Mouse (Mus musculus) liver, embryonic 14.5 days (tissue): Measurements from ENCODE around the gene Tsr3. TPM values are rescaled to one million over a fixed set of nuclear protein-coding genes. Genes with fewer than 3 reads are reported as not detected.
A peak's percentile ranks its signal among the peaks of the same experiment; 100 is the strongest.
"Not testable (repeated sequence)": the region's sequence is repeated elsewhere in the genome, so short reads cannot be mapped to it uniquely, and the experiment has no call there.

Experiments
- ATAC-seq: fragments of 200-750 bp; cut with Nextera tagmentation; 2 replicates; pipeline ENCODE4 v1.8.0; 2017; ENCODE audit warnings: moderate number of reproducible peaks, mild to moderate bottlenecking, moderate library complexity; ENCODE audit not compliant: insufficient read depth
- DNase-seq, 3 experiments: peaks; one replicate each; pipeline ENCODE4 v3.0.0-alpha.2; 2012 to 2013; ENCODE audit warnings: low read depth in 3 of 3, low spot score in 3 of 3
- H3K27ac ChIP-seq: fragments of 300-500 bp; sonication (generic); 2 replicates; pipeline ENCODE4 v1.5.1; 2014; ENCODE audit warnings: moderate library complexity, mild to moderate bottlenecking, control low read depth, inconsistent platforms
- H3K27me3 ChIP-seq: fragments of 300-500 bp; sonication (generic); 2 replicates; pipeline ENCODE4 v1.6.1; 2014; ENCODE audit warnings: mild to moderate bottlenecking, low read length, moderate library complexity; ENCODE audit not compliant: control insufficient read depth, insufficient read depth
- H3K36me3 ChIP-seq: fragments of 300-500 bp; sonication (generic); replicated peaks from 2 replicates; pipeline ENCODE4 v1.6.1; 2014; ENCODE audit warnings: low read depth; ENCODE audit not compliant: control insufficient read depth, insufficient read depth
- H3K4me1 ChIP-seq, 2 experiments: fragments of 200-500 bp in 1 of 2; fragments of 300-500 bp in 1 of 2; sonication (generic) in 1 of 2; replicated peaks; 2 replicates each; pipeline ENCODE4 v1.6.1; 2012 to 2014; ENCODE audit warnings: antibody characterized with exemption in 1 of 2, inconsistent platforms in 1 of 2, low read length in 1 of 2; ENCODE audit not compliant: control insufficient read depth in 2 of 2, insufficient read depth in 2 of 2
- H3K4me2 ChIP-seq: fragments of 300-500 bp; sonication (generic); 2 replicates; pipeline ENCODE4 v1.6.1; 2014; ENCODE audit warnings: low read depth, mild to moderate bottlenecking, control low read depth, moderate library complexity
- H3K4me3 ChIP-seq, 2 experiments: fragments of 200-500 bp in 1 of 2; fragments of 300-500 bp in 1 of 2; sonication (generic) in 1 of 2; 2 replicates each; pipeline ENCODE4 v1.5.1; 2012 to 2014; ENCODE audit warnings: low read depth in 2 of 2, low read length in 2 of 2, mild to moderate bottlenecking in 2 of 2, control low read depth in 1 of 2, inconsistent platforms in 1 of 2, moderate library complexity in 1 of 2; ENCODE audit not compliant: insufficient read depth in 1 of 2
- H3K9ac ChIP-seq: fragments of 300-500 bp; sonication (generic); replicated peaks from 2 replicates; pipeline ENCODE4 v1.6.1; 2014; ENCODE audit warnings: mild to moderate bottlenecking, control low read depth, moderate library complexity
- H3K9me3 ChIP-seq: fragments of 300-500 bp; sonication (generic); 2 replicates; pipeline ENCODE4 v1.6.1; 2016; ENCODE audit warnings: low read length, mixed read lengths; ENCODE audit not compliant: control insufficient read depth
- CTCF ChIP-seq: IDR thresholded peaks from 2 replicates; pipeline ENCODE4 v1.5.1; 2016; ENCODE audit warnings: antibody characterized with exemption, low read depth, control low read depth
- EP300 ChIP-seq: IDR thresholded peaks from 2 replicates; pipeline ENCODE4 v1.6.1; 2016; ENCODE audit warnings: antibody characterized with exemption, low read depth
- WGBS: fragments of 180-500 bp; shearing (Covaris S2); extraction: QIAGEN DNeasy Blood & Tissue Kit; methylation state at CpG from one replicate; pipeline ENCODE4 v1.1.7; 2014; ENCODE audit not compliant: insufficient replicate concordance; 5-methylcytosine and 5-hydroxymethylcytosine counted together
- polyA plus RNA-seq, 2 experiments: library from polyadenylated mRNA; depleted of rRNA in 1 of 2; stranded (reverse) in 1 of 2; unstranded in 1 of 2; fragments of >200 nt; fragmentation: Nextera tagmentation in 1 of 2; extraction: Ambion mirVana in 1 of 2; gene quantifications; 2 replicates each; pipeline versions ENCODE4 v1.2.1 to v1.2.3; 2012 to 2014

Gene Tsr3
- polyA plus RNA-seq, 2 experiments, result 13.0 to 17.4 TPM

DNA sequence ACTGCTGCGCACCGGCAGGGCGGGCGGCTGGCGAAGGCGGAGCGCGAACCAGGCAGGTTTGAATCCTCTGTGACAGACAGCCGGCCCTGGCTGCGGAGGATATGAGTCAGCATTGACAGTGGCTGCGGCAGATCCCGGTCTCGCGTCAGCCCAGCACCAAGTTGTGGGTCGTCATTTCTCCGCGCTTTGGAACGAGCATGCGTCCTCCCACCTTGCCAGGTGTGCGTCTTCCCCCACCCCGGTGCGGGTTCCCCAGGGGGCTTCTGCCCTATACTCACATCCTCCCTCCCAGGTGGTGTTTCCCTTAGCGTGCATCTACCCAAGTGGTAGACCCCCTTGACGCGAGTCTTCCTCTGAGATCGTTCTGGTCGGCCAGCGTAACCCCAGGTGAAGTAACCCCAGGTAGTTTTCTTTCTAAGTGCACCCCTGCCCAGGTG, 17.4 kb upstream of the Tsr3 start:
- peak; percentile 6; the same call in 1 of the 2 replicates for TF ChIP-seq EP300
- ATAC-seq (peak; percentile 71), DNase-seq (peak in 1 of 3 experiments; percentile 23)
- Histone ChIP-seq H3K4me1 (peaks cover 45 to 54% of the 10 kb centered on the region in 2 experiments), H3K4me3 (peak overlapping the region; percentile 97 to 98), H3K27ac (peak overlapping the region; percentile 99), H3K9ac (peak overlapping the region; percentile 99), H3K4me2 (peak overlapping the region; percentile 82)
- H3K36me3 ChIP-seq, H3K9me3 ChIP-seq, H3K27me3 ChIP-seq: not testable (repeated sequence)
- 3% methylated on average over 15 of the region's 28 CpGs for WGBS

DNA sequence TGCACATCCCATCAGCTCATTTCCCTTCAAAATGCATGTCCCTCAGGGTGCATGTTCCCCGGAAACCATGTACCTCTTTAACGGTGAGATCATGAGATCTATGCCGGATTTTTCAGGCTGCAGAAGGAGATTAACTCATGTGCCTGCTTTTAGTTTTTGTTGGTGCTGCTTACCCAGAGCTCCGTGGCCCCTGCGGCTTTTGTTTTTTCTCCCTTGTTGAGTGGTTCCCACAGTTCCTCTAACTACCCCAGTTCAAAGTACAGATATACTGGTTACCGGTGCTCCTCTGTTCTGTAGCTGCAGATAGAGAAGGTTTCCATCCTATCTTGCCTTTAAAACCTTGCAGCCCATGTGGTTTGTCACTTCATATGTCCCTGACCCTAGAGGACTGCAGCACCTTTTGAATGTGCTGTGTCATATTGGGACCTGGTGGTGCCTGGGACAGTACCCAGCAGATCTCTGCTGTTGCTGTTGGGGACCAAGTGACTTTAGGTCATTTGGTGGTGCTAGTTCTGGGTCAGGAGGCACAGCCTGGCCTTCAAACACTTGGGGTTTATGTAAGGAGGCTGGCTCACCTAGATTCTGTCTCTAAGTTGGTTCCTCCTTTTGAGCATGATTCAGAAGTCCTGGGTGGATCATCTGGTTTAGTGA, 16.9 kb upstream of the Tsr3 start:
- peak; percentile 47 to 72 (median 56) for DNase-seq

DNA sequence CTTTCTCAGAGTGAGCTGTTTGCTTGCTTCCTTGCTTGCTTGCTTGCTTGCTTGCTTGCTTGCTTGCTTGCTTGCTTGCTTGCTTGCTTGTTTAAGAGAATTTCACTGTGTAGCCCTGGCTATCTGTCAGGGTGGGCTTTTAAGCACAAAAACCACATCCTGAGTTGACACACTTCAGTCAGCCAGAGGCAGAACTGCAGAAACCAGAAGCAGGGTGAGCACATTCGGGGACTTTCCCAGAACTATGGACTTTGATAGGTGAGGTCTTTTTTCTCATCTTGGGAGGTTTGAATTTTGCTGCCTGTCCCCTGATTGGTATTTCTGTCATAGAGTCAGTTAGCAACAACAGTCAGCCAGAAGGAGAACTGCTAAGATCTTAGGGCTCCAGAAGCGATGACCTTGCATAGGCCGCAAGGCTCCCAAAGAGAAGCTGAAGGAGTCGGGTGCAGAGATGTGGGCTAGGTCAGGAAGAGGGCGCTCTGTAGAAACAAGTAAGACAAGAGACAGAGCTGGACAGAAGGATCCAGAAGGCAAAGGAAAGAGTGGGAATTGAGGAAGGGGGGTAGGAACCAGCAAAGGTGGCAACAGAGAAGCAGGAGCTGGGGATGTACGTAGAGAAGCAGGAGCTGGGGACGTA, 15.3 kb upstream of the Tsr3 start:
- Histone ChIP-seq H3K9ac (peak overlapping the region; percentile 99), H3K4me1 (peaks cover 45 to 59% of the 10 kb centered on the region in 2 experiments), H3K36me3 (peaks cover 15% of the 10 kb centered on the region), H3K27me3 (no peaks in the 10 kb centered on the region), H3K4me3 (peak overlapping the region; percentile 97 to 98), H3K4me2 (peak overlapping the region; percentile 82), H3K27ac (peak overlapping the region; percentile 99), H3K9me3 (no peaks in the 10 kb centered on the region)
- 52% methylated on average over 7 of the region's 7 CpGs for WGBS
- TF ChIP-seq EP300, result no peak
- 0 out of 2 replicates have a peak, but pooled peaks have one; percentile 40 for TF ChIP-seq CTCF
- peak in 1 of 3 experiments; percentile 38 for DNase-seq
- no peak for ATAC-seq

More for the DNA sequence above, 16.9 kb upstream of the Tsr3 start:
- peak; percentile 64 for TF ChIP-seq EP300
- TF ChIP-seq CTCF, result 0 out of 2 replicates have a peak, but pooled peaks have one; percentile 7
- Histone ChIP-seq H3K4me1 (peaks cover 45 to 57% of the 10 kb centered on the region in 2 experiments), H3K4me3 (peak overlapping the region; percentile 97 to 98), H3K27me3 (no peaks in the 10 kb centered on the region), H3K4me2 (peak overlapping the region; percentile 82), H3K36me3 (peaks cover 6% of the 10 kb centered on the region), H3K9ac (peak overlapping the region; percentile 99), H3K9me3 (no peaks in the 10 kb centered on the region), H3K27ac (peak overlapping the region; percentile 99)
- ATAC-seq, result peak; percentile 59
- WGBS, result 3% methylated on average over 6 of the region's 6 CpGs

- TF ChIP-seq CTCF, result no peak
- peak; percentile 84 for TF ChIP-seq EP300
- Histone ChIP-seq H3K27ac (peak overlapping the region; percentile 99), H3K9ac (peak overlapping the region; percentile 99), H3K4me2 (peak overlapping the region; percentile 82), H3K4me1 (peaks cover 45 to 57% of the 10 kb centered on the region in 2 experiments), H3K27me3 (no peaks in the 10 kb centered on the region), H3K9me3 (no peaks in the 10 kb centered on the region), H3K4me3 (peak overlapping the region; percentile 97 to 98), H3K36me3 (peaks cover 23% of the 10 kb centered on the region)
- WGBS, result 19% methylated on average over 4 of the region's 4 CpGs
- DNase-seq (peak; percentile 68 to 78 (median 71)), ATAC-seq (peak; percentile 66)
These were observed 14.3 kb upstream of the Tsr3 start for GRCm38 (mm10) chr17:25225659-25226058.

DNA sequence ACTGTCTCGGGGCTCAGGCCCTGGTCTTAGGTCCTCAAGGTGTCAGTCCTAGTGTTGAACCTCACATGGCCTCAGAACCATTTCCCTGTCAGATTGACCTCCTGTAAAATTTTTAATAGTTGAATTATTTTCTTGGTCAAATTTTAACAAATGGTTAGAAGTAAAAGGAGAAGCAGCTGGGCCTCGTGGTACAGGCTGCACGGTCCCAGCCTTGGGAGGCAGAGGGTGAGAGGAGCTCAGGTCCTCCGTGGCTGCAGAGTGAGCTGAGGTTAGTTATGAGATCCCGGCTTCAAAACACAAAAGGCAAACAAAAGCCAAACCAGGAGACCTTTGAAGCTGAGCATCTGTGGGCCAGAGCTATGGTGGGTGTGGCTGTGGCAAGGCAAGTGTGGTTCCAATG, 12.0 kb upstream of the Tsr3 start:
- peaks cover 32% of the 10 kb centered on the region for H3K36me3 ChIP-seq
- H3K27me3 ChIP-seq, result no peaks in the 10 kb centered on the region
- DNase-seq, result no peak
- H3K4me2 ChIP-seq, result no peak overlapping the region
- TF ChIP-seq CTCF (no peak), EP300 (no peak)
- H3K4me3 ChIP-seq, result no peak overlapping the region
- ATAC-seq, result no peak
- WGBS, result 88% methylated on average over 5 of the region's 5 CpGs
- H3K9ac ChIP-seq, result no peak overlapping the region
- H3K9me3 ChIP-seq, result no peaks in the 10 kb centered on the region
- peaks cover 34 to 45% of the 10 kb centered on the region in 2 experiments for H3K4me1 ChIP-seq
- no peak overlapping the region for H3K27ac ChIP-seq

DNA sequence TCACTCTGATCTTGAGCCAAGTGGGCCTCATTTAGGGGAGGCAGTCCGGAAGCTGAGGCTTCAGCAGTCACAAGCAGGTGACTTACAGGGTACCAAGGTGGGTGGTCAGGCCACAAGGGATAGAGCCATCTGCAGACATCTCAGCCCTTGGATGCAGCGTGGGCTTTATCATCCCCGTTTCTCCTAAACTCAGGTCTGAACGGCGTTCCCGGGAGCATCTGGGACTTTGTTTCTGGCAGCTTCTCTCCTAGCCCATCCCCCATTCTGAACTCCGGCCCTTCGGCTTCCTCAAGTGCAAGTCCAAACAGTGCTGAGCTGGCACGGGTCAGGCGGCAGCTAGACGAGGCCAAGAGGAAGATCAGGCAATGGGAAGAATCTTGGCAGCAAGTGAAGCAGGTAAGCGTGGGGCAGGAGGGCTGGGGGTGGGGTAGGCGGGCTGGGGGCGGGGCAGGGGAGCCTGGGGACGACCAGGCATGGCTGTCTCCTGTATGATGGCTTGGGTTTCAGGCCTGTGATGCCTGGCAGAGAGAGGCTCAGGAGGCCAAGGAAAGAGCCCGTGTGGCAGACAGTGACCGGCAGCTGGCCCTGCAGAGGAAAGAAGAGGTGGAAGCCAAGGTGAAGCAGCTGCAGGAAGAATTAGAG, 9.8 kb upstream of the Tsr3 start:
- 79% methylated on average over 14 of the region's 17 CpGs for WGBS
- H3K4me3 ChIP-seq, ATAC-seq, H3K4me2 ChIP-seq, H3K9me3 ChIP-seq, H3K9ac ChIP-seq, H3K27ac ChIP-seq, H3K27me3 ChIP-seq, DNase-seq: not testable (repeated sequence)
- Histone ChIP-seq H3K36me3 (peaks cover 40% of the 10 kb centered on the region), H3K4me1 (peaks cover 18 to 27% of the 10 kb centered on the region in 2 experiments)
